Mouse (Mus musculus) hindbrain, embryonic 14.5 days (tissue): Measurements from ENCODE around the gene Ear1. TPM values are rescaled to one million over a fixed set of nuclear protein-coding genes. Genes with fewer than 3 reads are reported as not detected.
"Not testable (repeated sequence)": the region's sequence is repeated elsewhere in the genome, so short reads cannot be mapped to it uniquely, and the experiment has no call there.

Experiments
- ATAC-seq: fragments of 200-750 bp; cut with Nextera tagmentation; 2 replicates; pipeline ENCODE4 v1.8.0; 2017; ENCODE audit warnings: moderate number of reproducible peaks, mild to moderate bottlenecking, moderate TSS enrichment, moderate library complexity; ENCODE audit not compliant: low FRiP score
- DNase-seq: peaks from one replicate; pipeline ENCODE4 v3.0.0-alpha.2; 2015; ENCODE audit warnings: low spot score
- H3K27ac ChIP-seq: fragments of 300-500 bp; sonication (generic); 2 replicates; pipeline ENCODE4 v1.5.1; 2014; ENCODE audit warnings: mild to moderate bottlenecking, moderate library complexity
- H3K27me3 ChIP-seq: fragments of 300-500 bp; sonication (generic); 2 replicates; pipeline ENCODE4 v1.6.1; 2014; ENCODE audit warnings: mild to moderate bottlenecking, low read length, mixed read lengths; ENCODE audit not compliant: control insufficient read depth, insufficient read depth
- H3K36me3 ChIP-seq: fragments of 300-500 bp; sonication (generic); replicated peaks from 2 replicates; pipeline ENCODE4 v1.6.1; 2014; ENCODE audit not compliant: control insufficient read depth, insufficient read depth
- H3K4me1 ChIP-seq: fragments of 300-500 bp; sonication (generic); replicated peaks from 2 replicates; pipeline ENCODE4 v1.6.1; 2014; ENCODE audit warnings: antibody characterized with exemption, low read length, mixed read lengths; ENCODE audit not compliant: control insufficient read depth, insufficient read depth
- H3K4me2 ChIP-seq: fragments of 300-500 bp; sonication (generic); replicated peaks from 2 replicates; pipeline ENCODE4 v1.6.1; 2014; ENCODE audit warnings: mild to moderate bottlenecking, moderate library complexity
- H3K4me3 ChIP-seq: fragments of 300-500 bp; sonication (generic); replicated peaks from 2 replicates; pipeline ENCODE4 v1.5.1; 2014; ENCODE audit warnings: mild to moderate bottlenecking, low read length
- H3K9ac ChIP-seq: fragments of 300-500 bp; sonication (generic); 2 replicates; pipeline ENCODE4 v1.6.1; 2014
- H3K9me3 ChIP-seq: fragments of 300-500 bp; sonication (generic); 2 replicates; pipeline ENCODE4 v1.6.1; 2016; ENCODE audit warnings: low read length; ENCODE audit not compliant: control insufficient read depth
- WGBS: fragments of 180-500 bp; shearing (Covaris S2); extraction: QIAGEN DNeasy Blood & Tissue Kit; methylation state at CpG from one replicate; pipeline ENCODE4 v1.1.7; 2014; 5-methylcytosine and 5-hydroxymethylcytosine counted together
- polyA plus RNA-seq: library from polyadenylated mRNA; unstranded; fragments of >200 nt; fragmentation: Nextera tagmentation; extraction: Ambion mirVana; gene quantifications from 2 replicates; pipeline ENCODE4 v1.2.1, GENCODE M21; 2014

Ear1 gene
- not detected in 2 replicates for polyA plus RNA-seq

- H3K9me3 ChIP-seq, H3K4me1 ChIP-seq, H3K27ac ChIP-seq, H3K9ac ChIP-seq, H3K36me3 ChIP-seq, ATAC-seq, H3K4me3 ChIP-seq, DNase-seq, H3K4me2 ChIP-seq, H3K27me3 ChIP-seq: not testable (repeated sequence)
- 97% methylated on average over 3 of the region's 3 CpGs for WGBS
Observed at GRCm38 (mm10) chr14:43875417-43875816, at the start of gene Ear1. Gene Ear1, minus strand, starts transcription at chr14:43875517.

- WGBS: 11% methylated on average over 10 of the region's 10 CpGs
- H3K4me3 ChIP-seq: peak within 1 kb of the TSS; percentile 46
- H3K4me1 ChIP-seq, H3K36me3 ChIP-seq, H3K9me3 ChIP-seq, H3K27me3 ChIP-seq: not testable (repeated sequence)
- peak; percentile 96 for ATAC-seq
- peak within 1 kb of the TSS; percentile 82 for H3K27ac ChIP-seq
- DNase-seq: peak; percentile 94
- peak within 1 kb of the TSS; percentile 60 for H3K4me2 ChIP-seq
- peak within 1 kb of the TSS; percentile 69 for H3K9ac ChIP-seq
Observed at GRCm38 (mm10) chr14:43924688-43925403, 49.5 kb upstream of the Ear1 start, which contains the start of gene Gm8113. Gene Gm8113, plus strand, starts transcription at chr14:43925390.

- not testable (repeated sequence) for H3K4me2 ChIP-seq, H3K9me3 ChIP-seq, H3K4me1 ChIP-seq, H3K27ac ChIP-seq, H3K27me3 ChIP-seq, H3K4me3 ChIP-seq, DNase-seq, H3K9ac ChIP-seq, H3K36me3 ChIP-seq, ATAC-seq
- WGBS: 100% methylated on average over 3 of the region's 3 CpGs
Observed at GRCm38 (mm10) chr14:43923459-43923858, 48.1 kb upstream of the Ear1 start, which contains the start of gene Ear10. Gene Ear10, minus strand, starts transcription at chr14:43923559.

- DNase-seq, H3K4me2 ChIP-seq, H3K4me1 ChIP-seq, H3K4me3 ChIP-seq, H3K27me3 ChIP-seq, ATAC-seq, H3K9me3 ChIP-seq, H3K9ac ChIP-seq, H3K27ac ChIP-seq, H3K36me3 ChIP-seq: not testable (repeated sequence)
Observed at GRCm38 (mm10) chr14:43918214-43918613, 42.9 kb upstream of the Ear1 start.

- H3K27me3 ChIP-seq, H3K36me3 ChIP-seq, H3K27ac ChIP-seq, ATAC-seq, H3K4me3 ChIP-seq, H3K9me3 ChIP-seq, DNase-seq, H3K9ac ChIP-seq, H3K4me1 ChIP-seq, H3K4me2 ChIP-seq: not testable (repeated sequence)
- WGBS: 96% methylated on average over 3 of the region's 3 CpGs
Observed at GRCm38 (mm10) chr14:43898577-43898976, 23.3 kb upstream of the Ear1 start.

- not testable (repeated sequence) for H3K27ac ChIP-seq, H3K4me1 ChIP-seq, H3K9me3 ChIP-seq, H3K27me3 ChIP-seq, H3K36me3 ChIP-seq, H3K9ac ChIP-seq, H3K4me3 ChIP-seq, H3K4me2 ChIP-seq, ATAC-seq, DNase-seq
- 35% methylated on average over 1 of the region's 2 CpGs for WGBS
Observed at GRCm38 (mm10) chr14:43895357-43895756, 20.0 kb upstream of the Ear1 start.

- H3K27ac ChIP-seq, ATAC-seq, DNase-seq, H3K4me3 ChIP-seq, H3K27me3 ChIP-seq, H3K4me2 ChIP-seq, H3K9ac ChIP-seq, H3K36me3 ChIP-seq, H3K4me1 ChIP-seq, H3K9me3 ChIP-seq: not testable (repeated sequence)
- no CpG with 5 or more reads among the region's 1 CpGs for WGBS
Observed at GRCm38 (mm10) chr14:43891288-43891687, 16.0 kb upstream of the Ear1 start.

- H3K27ac ChIP-seq, DNase-seq, H3K36me3 ChIP-seq, H3K4me1 ChIP-seq, H3K4me2 ChIP-seq, H3K27me3 ChIP-seq, H3K9ac ChIP-seq, ATAC-seq, H3K4me3 ChIP-seq, H3K9me3 ChIP-seq: not testable (repeated sequence)
- 71% methylated on average over 1 of the region's 1 CpGs for WGBS
Observed at GRCm38 (mm10) chr14:43886235-43886634, 10.9 kb upstream of the Ear1 start.

- not testable (repeated sequence) for ATAC-seq, H3K27me3 ChIP-seq, H3K4me2 ChIP-seq, H3K36me3 ChIP-seq, H3K27ac ChIP-seq, H3K4me3 ChIP-seq, DNase-seq, H3K9ac ChIP-seq, H3K9me3 ChIP-seq, H3K4me1 ChIP-seq
- WGBS: 92% methylated on average over 4 of the region's 5 CpGs
Observed at GRCm38 (mm10) chr14:43879966-43880545, 4.7 kb upstream of the Ear1 start.
